Mouse (Mus musculus) limb, embryonic 13.5 days (tissue): ENCODE data around the gene Acp5. TPM values are rescaled to one million over a fixed set of nuclear protein-coding genes. Genes with fewer than 3 reads are reported as not detected.

Source experiments
- ATAC-seq: fragments of 200-750 bp; cut with Nextera tagmentation; 2 replicates; pipeline ENCODE4 v1.8.0; 2017; ENCODE audit warnings: low read depth, moderate number of reproducible peaks, moderate TSS enrichment; ENCODE audit not compliant: low FRiP score
- H3K27ac ChIP-seq: fragments of 300-500 bp; sonication (generic); 2 replicates; pipeline ENCODE4 v1.5.1; 2015; ENCODE audit warnings: inconsistent platforms, mild to moderate bottlenecking, moderate library complexity
- H3K27me3 ChIP-seq: fragments of 300-500 bp; sonication (generic); 2 replicates; pipeline ENCODE4 v1.6.1; 2015; ENCODE audit warnings: mild to moderate bottlenecking, inconsistent platforms
- H3K36me3 ChIP-seq: fragments of 300-500 bp; sonication (generic); 2 replicates; pipeline ENCODE4 v1.6.1; 2015; ENCODE audit warnings: inconsistent platforms, mild to moderate bottlenecking, moderate library complexity
- H3K4me1 ChIP-seq: fragments of 300-500 bp; sonication (generic); 2 replicates; pipeline ENCODE4 v1.6.1; 2015; ENCODE audit warnings: inconsistent platforms
- H3K4me2 ChIP-seq: fragments of 300-500 bp; sonication (generic); replicated peaks from 2 replicates; pipeline ENCODE4 v1.6.1; 2015; ENCODE audit warnings: inconsistent platforms, mild to moderate bottlenecking, moderate library complexity
- H3K4me3 ChIP-seq: fragments of 300-500 bp; sonication (generic); 2 replicates; pipeline ENCODE4 v1.5.1; 2015; ENCODE audit warnings: moderate library complexity, mild to moderate bottlenecking, inconsistent platforms
- H3K9ac ChIP-seq: fragments of 300-500 bp; sonication (generic); 2 replicates; pipeline ENCODE4 v1.6.1; 2015; ENCODE audit warnings: mild to moderate bottlenecking, inconsistent platforms
- H3K9me3 ChIP-seq: fragments of 300-500 bp; sonication (generic); 2 replicates; pipeline ENCODE4 v1.6.1; 2016; ENCODE audit warnings: inconsistent platforms
- WGBS: fragments of 180-500 bp; shearing (Covaris S2); methylation state at CpG from one replicate; pipeline ENCODE4 v1.1.7; 2015; 5-methylcytosine and 5-hydroxymethylcytosine counted together
- polyA plus RNA-seq: library from polyadenylated mRNA; unstranded; fragments of >200 nt; fragmentation: Nextera tagmentation; extraction: Ambion mirVana; gene quantifications from 2 replicates; pipeline ENCODE4 v1.2.1, GENCODE M21; 2015

The Acp5 gene
- 6.5 and 8.4 TPM in 2 replicates for polyA plus RNA-seq

DNA sequence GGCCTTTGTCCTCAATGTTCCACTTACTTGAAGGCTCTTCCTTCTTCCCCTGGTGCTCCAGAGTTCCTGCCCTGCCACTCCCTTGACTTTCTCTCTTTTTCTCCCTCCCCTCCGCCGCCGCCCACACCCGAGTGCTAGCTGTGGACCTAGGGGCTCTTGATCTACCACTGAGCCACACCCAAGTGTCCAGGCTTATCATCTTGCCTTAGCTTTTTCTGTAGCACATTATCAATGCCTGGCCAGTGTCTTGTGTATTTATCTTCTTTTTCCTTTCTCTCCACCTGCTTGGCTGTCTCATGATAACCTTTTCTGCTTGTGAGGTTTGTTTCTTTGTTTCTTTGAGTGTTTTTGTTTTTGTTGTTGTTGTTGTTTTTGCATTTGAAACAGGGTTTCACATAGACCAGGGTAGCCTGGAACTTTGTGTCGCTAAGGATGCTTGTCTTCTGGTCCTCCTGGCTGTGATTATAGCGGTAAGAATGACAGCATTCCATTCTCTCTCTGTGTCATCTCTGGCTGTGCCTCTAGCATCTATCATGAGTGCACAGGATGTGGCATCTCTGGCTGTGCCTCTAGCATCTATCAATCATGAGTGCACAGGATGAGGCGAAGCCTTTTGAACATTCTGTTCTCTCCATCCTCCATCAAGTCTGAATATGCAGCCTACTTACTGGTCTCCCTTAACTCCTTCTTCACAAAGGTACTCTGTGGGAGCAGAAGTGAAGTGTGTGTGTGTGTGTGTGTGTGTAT, at the start of gene Acp5:
Gene Acp5, minus strand, starts transcription at position 68 of the 747 bp plus-strand sequence.
- H3K27me3 ChIP-seq: peaks cover 17% of the 10 kb centered on the region
- WGBS: 74% methylated on average over 7 of the region's 7 CpGs
- no peak within 1 kb of the TSS for H3K4me2 ChIP-seq
- H3K9me3 ChIP-seq: no peaks in the 10 kb centered on the region
- no peak within 1 kb of the TSS; the same call in 1 of the 2 replicates for H3K4me3 ChIP-seq
- peaks cover 22% of the 10 kb centered on the region for H3K4me1 ChIP-seq
- no peak within 1 kb of the TSS for H3K27ac ChIP-seq
- no peaks in the 10 kb centered on the region for H3K36me3 ChIP-seq
- no peak for ATAC-seq
- H3K9ac ChIP-seq: no peak within 1 kb of the TSS

DNA sequence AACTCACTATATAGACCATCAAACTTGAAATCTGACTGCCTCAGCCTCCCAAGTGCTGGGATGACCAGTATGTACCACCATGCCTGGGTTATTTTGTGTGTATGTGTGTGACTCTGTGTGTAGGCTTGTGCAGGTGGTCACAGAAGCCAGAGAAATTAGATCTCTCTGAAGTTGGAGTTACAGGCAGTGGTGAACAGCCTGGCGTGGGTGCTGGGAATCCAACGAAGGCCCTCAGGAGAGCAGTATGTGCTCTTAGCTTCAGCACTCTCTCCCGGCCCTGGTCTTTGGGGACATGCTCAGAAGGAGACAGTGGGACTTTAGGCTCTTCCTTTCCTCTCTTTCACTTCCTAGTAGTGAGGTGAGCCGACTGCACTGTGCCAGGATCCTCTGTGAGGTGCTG, 36.8 kb upstream of the Acp5 start:
- Histone ChIP-seq H3K9me3 (peaks cover 12% of the 10 kb centered on the region), H3K4me3 (no peak overlapping the region), H3K4me1 (no peaks in the 10 kb centered on the region), H3K27ac (no peak overlapping the region), H3K27me3 (no peaks in the 10 kb centered on the region), H3K9ac (no peak overlapping the region), H3K4me2 (no peak overlapping the region), H3K36me3 (no peaks in the 10 kb centered on the region)
- ATAC-seq: no peak
- WGBS: 77% methylated on average over 4 of the region's 4 CpGs

DNA sequence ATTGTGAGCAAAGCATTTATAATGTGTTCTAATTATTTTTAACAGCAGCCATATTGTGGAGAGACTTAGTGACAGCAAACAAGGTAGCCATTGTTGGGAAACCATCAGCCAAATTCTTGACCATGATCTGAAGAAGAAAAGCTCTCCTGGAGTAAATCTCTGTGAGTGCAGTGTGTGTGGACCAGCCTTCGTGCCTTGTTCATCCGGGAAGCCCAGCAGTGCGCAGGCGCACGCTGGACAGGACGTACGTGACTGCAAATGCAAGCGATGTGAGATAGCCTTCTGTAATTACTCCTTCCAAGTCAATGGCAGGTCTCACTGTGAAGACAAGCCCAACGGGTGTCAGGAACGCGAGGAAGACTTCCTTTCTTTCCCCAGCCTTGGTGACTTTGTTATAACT, 33.8 kb upstream of the Acp5 start:
- Histone ChIP-seq H3K27me3 (no peaks in the 10 kb centered on the region), H3K4me3 (no peak overlapping the region), H3K4me2 (no peak overlapping the region), H3K9ac (no peak overlapping the region), H3K27ac (no peak overlapping the region), H3K9me3 (peaks cover 4% of the 10 kb centered on the region; the same call in 1 of the 2 replicates), H3K36me3 (no peaks in the 10 kb centered on the region), H3K4me1 (no peaks in the 10 kb centered on the region)
- no peak for ATAC-seq
- 95% methylated on average over 11 of the region's 11 CpGs for WGBS

DNA sequence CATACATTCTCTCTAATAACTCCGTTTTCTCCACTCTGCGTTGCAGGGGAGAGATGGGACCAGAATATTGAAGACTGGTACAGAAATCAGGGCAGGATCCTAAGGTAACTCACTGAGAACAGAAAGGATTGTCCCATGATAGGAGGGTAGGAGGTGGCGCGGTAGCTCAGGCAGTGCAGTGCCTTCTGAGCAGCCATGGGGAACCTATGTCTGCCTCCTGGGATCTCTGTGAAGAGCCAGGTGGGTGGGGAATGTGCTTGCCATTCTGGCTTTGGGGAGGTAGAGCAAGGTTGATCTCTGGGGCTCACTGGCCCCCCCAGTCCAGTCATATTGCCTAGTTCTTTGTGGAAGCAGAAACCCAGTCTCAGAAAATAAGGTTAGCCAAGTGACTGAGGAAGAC, 32.2 kb upstream of the Acp5 start:
- ATAC-seq: no peak
- peaks cover 3% of the 10 kb centered on the region; the same call in 1 of the 2 replicates for H3K27me3 ChIP-seq
- no peak overlapping the region for H3K4me3 ChIP-seq
- no peaks in the 10 kb centered on the region for H3K36me3 ChIP-seq
- H3K27ac ChIP-seq: no peak overlapping the region
- no peak overlapping the region for H3K9ac ChIP-seq
- H3K4me2 ChIP-seq: no peak overlapping the region
- WGBS: over 99% methylated on average over 4 of the region's 4 CpGs
- H3K4me1 ChIP-seq: no peaks in the 10 kb centered on the region
- H3K9me3 ChIP-seq: peaks cover 4% of the 10 kb centered on the region; the same call in 1 of the 2 replicates

DNA sequence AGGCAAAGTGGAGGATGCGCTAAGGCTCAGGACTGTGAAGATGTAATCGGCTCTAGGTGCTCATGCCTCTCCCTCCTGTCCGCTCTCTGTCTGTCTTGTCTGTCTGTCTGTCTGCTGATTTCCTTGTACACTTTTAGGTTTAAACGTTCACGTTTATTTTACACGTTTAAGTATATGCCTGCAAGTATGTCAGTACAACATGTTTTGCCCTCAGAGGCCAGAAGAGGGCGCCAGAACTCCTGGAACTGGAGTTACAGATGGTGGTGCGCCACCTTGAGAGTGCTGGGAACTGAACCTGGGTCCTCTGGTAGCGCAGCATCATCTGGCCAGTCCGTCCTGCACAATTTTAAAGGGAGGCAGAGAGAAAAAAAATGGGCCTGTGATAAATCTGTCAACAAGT, 31.2 kb upstream of the Acp5 start:
- H3K27me3 ChIP-seq: peaks cover 3% of the 10 kb centered on the region; the same call in 1 of the 2 replicates
- no peak overlapping the region for H3K4me3 ChIP-seq
- H3K9me3 ChIP-seq: peaks cover 4% of the 10 kb centered on the region; the same call in 1 of the 2 replicates
- H3K9ac ChIP-seq: no peak overlapping the region
- no peaks in the 10 kb centered on the region for H3K4me1 ChIP-seq
- no peak overlapping the region for H3K4me2 ChIP-seq
- 88% methylated on average over 10 of the region's 10 CpGs for WGBS
- no peaks in the 10 kb centered on the region for H3K36me3 ChIP-seq
- no peak for ATAC-seq
- H3K27ac ChIP-seq: no peak overlapping the region

DNA sequence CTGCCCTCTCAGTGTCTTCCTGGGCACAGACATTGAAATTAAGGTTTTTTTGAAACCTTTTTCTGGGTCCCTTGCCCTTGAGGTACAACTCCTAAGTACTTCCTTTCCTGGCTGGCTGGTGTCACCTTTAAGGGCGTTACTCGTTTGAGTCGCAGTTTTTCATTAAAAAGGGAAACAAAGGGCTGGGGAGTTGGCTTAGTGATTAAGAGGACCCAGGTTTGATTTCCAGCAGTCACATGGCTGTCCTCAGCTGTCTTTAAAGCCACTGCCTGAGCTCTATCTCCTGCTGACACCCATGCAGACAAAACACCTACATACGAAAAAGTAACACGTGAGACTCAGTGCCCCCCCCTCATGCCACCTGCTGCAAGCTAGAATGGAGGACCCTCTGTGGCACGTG, 30.5 kb upstream of the Acp5 start:
- Histone ChIP-seq H3K9me3 (peaks cover 4% of the 10 kb centered on the region; the same call in 1 of the 2 replicates), H3K4me1 (no peaks in the 10 kb centered on the region), H3K27me3 (peaks cover 3% of the 10 kb centered on the region; the same call in 1 of the 2 replicates), H3K27ac (no peak overlapping the region), H3K4me3 (no peak overlapping the region), H3K36me3 (no peaks in the 10 kb centered on the region), H3K4me2 (no peak overlapping the region), H3K9ac (no peak overlapping the region)
- ATAC-seq: no peak
- WGBS: 48% methylated on average over 6 of the region's 6 CpGs

DNA sequence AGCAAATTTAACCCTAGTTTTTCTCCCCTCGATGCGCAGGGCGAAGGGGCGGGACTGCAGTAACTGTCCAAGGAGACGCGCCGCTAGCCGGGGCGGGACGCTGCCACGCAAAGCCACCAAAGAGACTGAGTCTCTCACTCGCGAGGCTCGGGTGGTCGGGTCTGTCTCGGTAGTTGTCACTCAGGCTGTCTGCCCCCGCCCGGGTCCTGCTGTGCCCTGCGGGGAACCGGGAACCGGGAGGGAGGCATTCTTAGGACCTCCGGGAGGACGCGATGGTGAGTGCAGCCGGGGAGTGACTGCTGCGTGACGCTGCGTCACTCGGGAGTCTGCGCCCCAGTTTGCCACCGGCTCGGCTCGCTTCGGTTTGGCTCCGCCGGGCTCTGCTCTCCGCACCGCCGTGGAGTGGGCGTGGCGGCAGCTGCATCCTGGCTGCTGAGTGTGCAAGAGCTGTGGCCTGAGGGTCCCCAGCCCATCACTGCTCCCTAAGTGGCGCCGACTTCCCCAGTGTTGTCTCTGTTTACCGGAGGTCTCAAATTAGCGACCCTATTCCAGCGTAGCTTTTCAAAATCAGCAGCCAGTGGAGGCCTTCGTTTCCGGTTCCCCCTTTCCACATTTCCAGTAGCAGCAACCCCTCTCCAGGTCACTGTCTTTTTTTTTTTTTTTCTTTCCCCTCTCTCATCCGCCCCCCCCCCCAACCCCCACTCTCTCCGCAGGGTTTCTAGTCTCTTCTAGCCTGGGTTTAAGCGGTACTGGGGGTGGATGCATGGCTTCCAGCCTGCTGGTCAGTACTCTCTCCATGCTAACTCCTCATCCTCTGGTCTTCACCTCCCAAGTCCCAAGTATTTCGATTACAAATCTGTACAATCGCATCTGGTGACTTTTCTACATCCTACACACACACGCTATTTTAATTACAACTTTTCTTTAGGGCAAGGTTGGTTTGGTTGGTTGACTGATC, 29.5 kb upstream of the Acp5 start:
- 2% methylated on average over 54 of the region's 54 CpGs for WGBS
- Histone ChIP-seq H3K27ac (no peak overlapping the region), H3K4me3 (peak overlapping the region; percentile 65), H3K4me2 (peak overlapping the region; percentile 95), H3K9me3 (peaks cover 4% of the 10 kb centered on the region; the same call in 1 of the 2 replicates), H3K27me3 (peaks cover 3% of the 10 kb centered on the region; the same call in 1 of the 2 replicates), H3K4me1 (no peaks in the 10 kb centered on the region), H3K9ac (peak overlapping the region; percentile 81), H3K36me3 (no peaks in the 10 kb centered on the region)
- peak; percentile 78 for ATAC-seq

DNA sequence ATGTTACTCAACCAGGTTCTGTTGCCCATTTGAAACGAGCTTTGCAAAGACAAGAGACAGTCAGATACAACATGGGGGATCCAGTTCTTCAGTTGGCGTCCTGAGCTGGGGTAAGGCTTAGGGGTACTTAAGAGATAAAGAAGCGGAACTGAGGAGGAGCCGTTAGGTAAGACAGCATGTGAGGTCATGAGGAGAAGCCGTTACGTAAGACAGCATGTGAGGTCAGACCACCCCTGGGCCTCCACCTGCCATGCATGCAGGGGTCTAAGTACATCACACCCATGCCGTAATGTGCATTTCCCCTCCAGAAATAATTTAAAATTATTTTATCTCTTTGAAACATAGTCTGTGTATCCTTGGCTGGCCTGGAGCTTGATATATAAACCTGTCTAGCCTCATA, 27.4 kb upstream of the Acp5 start:
- H3K36me3 ChIP-seq: peaks cover 10% of the 10 kb centered on the region
- H3K4me3 ChIP-seq: no peak overlapping the region
- no peak overlapping the region for H3K9ac ChIP-seq
- peaks cover 5% of the 10 kb centered on the region for H3K27me3 ChIP-seq
- no peak overlapping the region for H3K27ac ChIP-seq
- no peak for ATAC-seq
- 87% methylated on average over 7 of the region's 7 CpGs for WGBS
- H3K4me2 ChIP-seq: no peak overlapping the region
- peaks cover 2% of the 10 kb centered on the region for H3K4me1 ChIP-seq
- peaks cover 4% of the 10 kb centered on the region; the same call in 1 of the 2 replicates for H3K9me3 ChIP-seq

DNA sequence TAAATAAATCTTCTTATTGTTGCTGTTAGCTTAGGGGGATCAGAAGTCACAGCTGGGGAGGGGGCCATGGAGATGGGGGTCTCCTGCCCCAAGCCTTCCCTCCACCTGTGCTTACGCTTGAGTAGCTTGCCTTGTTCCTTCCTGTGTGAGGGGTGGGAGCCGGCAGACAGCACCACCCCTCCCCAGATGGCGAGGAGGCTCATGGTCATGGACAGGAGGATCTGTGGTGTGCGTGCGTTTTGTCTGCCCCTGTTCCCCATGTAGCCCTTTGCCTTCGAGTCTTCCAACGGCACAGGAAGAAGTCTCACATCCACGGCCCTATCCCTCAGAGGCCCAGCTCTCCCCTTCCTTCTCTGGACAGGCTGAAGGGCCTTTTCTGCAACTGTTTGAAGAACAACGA, 26.8 kb upstream of the Acp5 start:
- Histone ChIP-seq H3K4me1 (peaks cover 8% of the 10 kb centered on the region), H3K4me2 (no peak overlapping the region), H3K36me3 (peaks cover 11% of the 10 kb centered on the region), H3K9ac (no peak overlapping the region), H3K27ac (no peak overlapping the region), H3K4me3 (no peak overlapping the region), H3K27me3 (peaks cover 11% of the 10 kb centered on the region), H3K9me3 (peaks cover 4% of the 10 kb centered on the region; the same call in 1 of the 2 replicates)
- WGBS: 69% methylated on average over 9 of the region's 9 CpGs
- no peak for ATAC-seq

DNA sequence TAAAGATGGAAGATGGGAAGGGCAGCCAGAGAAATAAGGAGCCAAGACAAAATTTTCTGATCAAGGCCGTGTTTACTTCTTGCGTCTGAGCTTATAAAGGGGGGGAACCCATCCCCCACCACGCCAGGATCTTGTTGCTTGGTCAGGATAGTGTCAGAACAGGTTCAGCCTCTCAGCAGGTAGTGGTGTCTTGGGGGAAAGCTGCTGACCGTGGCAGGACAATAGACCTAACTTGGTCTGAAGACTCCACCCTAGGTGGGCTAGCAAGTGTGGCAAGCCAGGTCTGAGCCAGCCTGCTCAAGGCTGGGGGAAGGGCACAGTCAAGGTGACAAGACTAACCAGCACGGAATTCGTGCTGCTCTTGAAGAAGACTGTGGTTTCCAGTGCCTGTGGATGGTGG, 25.8 kb upstream of the Acp5 start:
- ATAC-seq: no peak
- no peak overlapping the region for H3K9ac ChIP-seq
- WGBS: 47% methylated on average over 6 of the region's 6 CpGs

DNA sequence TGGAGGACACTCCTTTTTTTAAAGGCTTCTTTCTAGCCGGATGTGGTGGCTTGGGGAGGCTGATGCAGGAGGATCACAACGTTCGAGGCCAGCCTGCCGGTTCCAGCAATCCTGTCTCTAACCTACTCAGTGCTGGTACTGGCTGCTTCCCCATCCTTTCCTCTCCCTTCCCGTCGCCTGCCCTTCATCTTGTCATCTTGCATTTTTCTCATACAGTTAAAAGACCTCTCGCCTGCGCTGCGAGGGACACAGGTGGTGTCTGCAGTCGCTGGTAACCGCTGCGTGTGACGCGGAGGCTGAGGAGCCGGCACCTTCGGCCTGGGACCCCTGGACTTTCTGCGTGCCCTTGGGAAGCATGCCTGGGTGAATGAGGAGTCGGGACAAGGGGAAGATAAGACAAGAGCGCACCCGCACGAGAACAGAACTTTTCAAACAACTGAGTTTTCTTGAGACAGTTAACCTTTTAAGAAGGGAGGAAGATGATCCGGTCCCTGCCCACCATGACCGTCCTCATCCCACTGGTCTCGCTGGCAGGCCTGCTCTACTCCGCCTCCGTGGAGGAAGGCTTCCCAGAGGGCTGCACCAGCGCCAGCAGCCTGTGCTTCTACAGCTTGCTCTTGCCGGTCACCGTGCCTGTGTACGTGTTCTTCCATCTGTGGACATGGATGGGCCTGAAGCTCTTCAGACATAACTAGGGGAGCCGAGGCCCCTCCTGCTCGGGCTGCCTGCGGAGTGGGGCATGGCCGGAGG, 22.2 kb upstream of the Acp5 start:
- peak overlapping the region; percentile 88 for H3K9ac ChIP-seq
- 65% methylated on average over 34 of the region's 34 CpGs for WGBS
- peak overlapping the region; percentile 76 for H3K4me2 ChIP-seq
- H3K27me3 ChIP-seq: peaks cover 9% of the 10 kb centered on the region
- ATAC-seq: no peak
- no peaks in the 10 kb centered on the region for H3K9me3 ChIP-seq
- H3K27ac ChIP-seq: no peak overlapping the region
- peaks cover 11% of the 10 kb centered on the region for H3K36me3 ChIP-seq
- H3K4me1 ChIP-seq: peaks cover 18% of the 10 kb centered on the region
- peak overlapping the region; percentile 65 for H3K4me3 ChIP-seq

More for the DNA sequence above, 25.8 kb upstream of the Acp5 start:
- Histone ChIP-seq H3K4me3 (no peak overlapping the region), H3K27ac (no peak overlapping the region), H3K9me3 (no peaks in the 10 kb centered on the region), H3K4me2 (no peak overlapping the region), H3K36me3 (peaks cover 11% of the 10 kb centered on the region), H3K27me3 (peaks cover 11% of the 10 kb centered on the region), H3K4me1 (peaks cover 10% of the 10 kb centered on the region)
